Mouse (Mus musculus) lung, postnatal 10 days (tissue): Measurements from ENCODE around the gene Rnf114.
A peak's percentile ranks its signal among the peaks of the same experiment; 100 is the strongest.

ENCODE experiments used
- DNase-seq: peaks from one replicate; pipeline ENCODE4 v3.0.0; 2021

Rnf114 gene

GRCm38 (mm10) chr2:167541761-167542160, 49.3 kb downstream of the Rnf114 start:
- no peak for DNase-seq

- DNase-seq, result no peak
Observed at GRCm38 (mm10) chr2:167542361-167542760, 49.9 kb downstream of the Rnf114 start.

- DNase-seq, result peak; percentile 90
Observed at GRCm38 (mm10) chr2:167543121-167544003, 50.9 kb downstream of the Rnf114 start.

GRCm38 (mm10) chr2:167544004-167544356, 51.5 kb downstream of the Rnf114 start:
- peak; percentile 83 for DNase-seq

- peak; percentile 78 for DNase-seq
Observed at GRCm38 (mm10) chr2:167544456-167544855, 52.0 kb downstream of the Rnf114 start.

GRCm38 (mm10) chr2:167546447-167547195, 54.2 kb downstream of the Rnf114 start:
- DNase-seq, result no peak

- DNase-seq, result no peak
Observed at GRCm38 (mm10) chr2:167547444-167547843, 55.0 kb downstream of the Rnf114 start.

GRCm38 (mm10) chr2:167548961-167549360, 56.5 kb downstream of the Rnf114 start:
- DNase-seq, result no peak

- no peak for DNase-seq
Observed at GRCm38 (mm10) chr2:167550341-167550854, 58.0 kb downstream of the Rnf114 start.

GRCm38 (mm10) chr2:167551342-167551920, 59.0 kb downstream of the Rnf114 start:
- DNase-seq, result no peak

- DNase-seq, result no peak
Observed at GRCm38 (mm10) chr2:167552292-167552691, 59.8 kb downstream of the Rnf114 start.

GRCm38 (mm10) chr2:167552927-167553402, 60.5 kb downstream of the Rnf114 start:
- DNase-seq, result peak; percentile 36

GRCm38 (mm10) chr2:167555766-167556165, 63.3 kb downstream of the Rnf114 start:
- DNase-seq, result no peak

GRCm38 (mm10) chr2:167559413-167559812, 67.0 kb downstream of the Rnf114 start:
- DNase-seq, result no peak

GRCm38 (mm10) chr2:167562101-167562500, 69.7 kb downstream of the Rnf114 start:
- peak; percentile 59 for DNase-seq

GRCm38 (mm10) chr2:167563035-167563434, 70.6 kb downstream of the Rnf114 start:
- no peak for DNase-seq

- peak; percentile 41 for DNase-seq
Observed at GRCm38 (mm10) chr2:167563703-167564102, 71.3 kb downstream of the Rnf114 start.

GRCm38 (mm10) chr2:167564551-167565311, 72.3 kb downstream of the Rnf114 start:
- no peak for DNase-seq

- no peak for DNase-seq
Observed at GRCm38 (mm10) chr2:167565312-167565656, 72.8 kb downstream of the Rnf114 start.

GRCm38 (mm10) chr2:167565682-167566081, 73.2 kb downstream of the Rnf114 start:
- DNase-seq, result peak; percentile 69
